25 mouse cellular contexts compared by ENCODE assay signal in genomic region chr9:61561551-61561950, GRCm38 (mm10).
DNase-seq lines count a peak whose midpoint lies in the region; ATAC-seq and TF ChIP-seq lines count a peak whose summit lies in the region.
"Had no signal": no experiment of that assay in that cellular context is flagged by ENCODE, and none has a peak within 500 bp of the region (broad histone marks: within the 10 kb centered on the region; RNA-seq: fewer than 3 reads in every experiment).

No protein-coding gene starts in this region.

- no peaks in the 10 kb centered on the region for H3K36me3 ChIP-seq in forebrain, embryonic 15.5 days
- H3K36me3 ChIP-seq in forebrain, postnatal 0 days (ENCODE audit: insufficient read depth), result no peaks in the 10 kb centered on the region
- no peaks in the 10 kb centered on the region for H3K36me3 ChIP-seq in midbrain, embryonic 14.5 days (ENCODE audit: control insufficient read depth, insufficient read depth, low read length)
- no peaks in the 10 kb centered on the region for H3K36me3 ChIP-seq in midbrain, embryonic 10.5 days
- H3K36me3 ChIP-seq in hindbrain, postnatal 0 days (ENCODE audit: insufficient read depth, low read length), result no peaks in the 10 kb centered on the region
- H3K36me3 ChIP-seq in thymus, adult 2 months (ENCODE audit: control insufficient read depth, insufficient read depth, low read length), result no peaks in the 10 kb centered on the region
- H3K36me3 ChIP-seq: embryonic facial prominence, embryonic 13.5 days; heart, embryonic 10.5 days; heart, embryonic 15.5 days; liver, embryonic 12.5 days had no signal

- DNase-seq in forebrain, postnatal 0 days, result no peak
- peak; percentile 54 for DNase-seq in midbrain, embryonic 14.5 days
- no peak for DNase-seq in midbrain, embryonic 10.5 days (ENCODE audit: low spot score)
- peak; percentile 36 for DNase-seq in hindbrain, postnatal 0 days (ENCODE audit: low spot score)
- DNase-seq in thymus, adult 2 months, result no peak
- DNase-seq in c-Kit-positive CD71-positive TER-119-positive erythroid progenitor cells, embryonic 14.5 days (ENCODE audit: low spot score), result no peak
- DNase-seq: adrenal gland, postnatal 14 days; cerebellum, adult 18-20 months; cerebellum, postnatal 10 days; gastrocnemius, postnatal 25 days; kidney, adult 9 months; kidney, postnatal 10 days; layer of hippocampus, postnatal 36 days; left cerebral cortex, postnatal 4 days; liver, postnatal 0 days; lung, postnatal 36 days; right cerebral cortex, postnatal 4 days; thymus, postnatal 4 days had no signal

- no peaks in the 10 kb centered on the region for H3K9me3 ChIP-seq in forebrain, embryonic 15.5 days
- no peaks in the 10 kb centered on the region for H3K9me3 ChIP-seq in forebrain, postnatal 0 days (ENCODE audit: low read length)
- no peaks in the 10 kb centered on the region for H3K9me3 ChIP-seq in midbrain, embryonic 14.5 days (ENCODE audit: control insufficient read depth, low read length)
- no peaks in the 10 kb centered on the region for H3K9me3 ChIP-seq in midbrain, embryonic 10.5 days (replicated peaks)
- no peaks in the 10 kb centered on the region for H3K9me3 ChIP-seq in hindbrain, postnatal 0 days (ENCODE audit: low read length)
- H3K9me3 ChIP-seq: embryonic facial prominence, embryonic 13.5 days; heart, embryonic 10.5 days; heart, embryonic 15.5 days; liver, embryonic 12.5 days had no signal

- WGBS in forebrain, embryonic 15.5 days, result 7% methylated on average over 8 of the region's 8 CpGs
- WGBS in forebrain, postnatal 0 days, result 17% methylated on average over 8 of the region's 8 CpGs
- WGBS in midbrain, embryonic 14.5 days, result 24% methylated on average over 8 of the region's 8 CpGs
- WGBS in midbrain, embryonic 10.5 days, result 66% methylated on average over 8 of the region's 8 CpGs
- WGBS in hindbrain, postnatal 0 days, result 26% methylated on average over 8 of the region's 8 CpGs
- 94% methylated on average over 8 of the region's 8 CpGs for WGBS in thymus, adult 2 months

- H3K9ac ChIP-seq in forebrain, embryonic 15.5 days (replicated peaks), result no peak overlapping the region
- no peak overlapping the region for H3K9ac ChIP-seq in forebrain, postnatal 0 days
- H3K9ac ChIP-seq in midbrain, embryonic 14.5 days (replicated peaks; ENCODE audit: low read length), result no peak overlapping the region
- H3K9ac ChIP-seq in hindbrain, postnatal 0 days (replicated peaks; ENCODE audit: low read length), result no peak overlapping the region
- H3K9ac ChIP-seq: embryonic facial prominence, embryonic 13.5 days; heart, embryonic 15.5 days; liver, embryonic 12.5 days; liver, postnatal 0 days had no signal

- no peaks in the 10 kb centered on the region for H3K27me3 ChIP-seq in forebrain, embryonic 15.5 days
- no peaks in the 10 kb centered on the region for H3K27me3 ChIP-seq in forebrain, postnatal 0 days (ENCODE audit: insufficient read depth, low read length)
- H3K27me3 ChIP-seq in midbrain, embryonic 14.5 days (ENCODE audit: control insufficient read depth, insufficient read depth, low read length), result no peaks in the 10 kb centered on the region
- peaks cover 7% of the 10 kb centered on the region; the same call in 1 of the 2 replicates for H3K27me3 ChIP-seq in midbrain, embryonic 10.5 days (ENCODE audit: low read depth, poor library complexity, severe bottlenecking)
- no peaks in the 10 kb centered on the region; the same call in 1 of the 2 replicates for H3K27me3 ChIP-seq in hindbrain, postnatal 0 days (ENCODE audit: insufficient read depth, low read length)
- H3K27me3 ChIP-seq in thymus, adult 2 months (ENCODE audit: control insufficient read depth, insufficient read depth, low read length), result no peaks in the 10 kb centered on the region

- H3K27ac ChIP-seq in forebrain, embryonic 15.5 days (replicated peaks), result peak overlapping the region; percentile 27; the same call in 1 of the 2 replicates
- H3K27ac ChIP-seq in forebrain, postnatal 0 days (ENCODE audit: low read depth, low read length), result no peak overlapping the region
- 0 out of 2 replicates have a peak overlapping the region, but pooled peaks have one; percentile 26 for H3K27ac ChIP-seq in midbrain, embryonic 14.5 days (replicated peaks; ENCODE audit: low read depth, low read length)
- no peak overlapping the region for H3K27ac ChIP-seq in midbrain, embryonic 10.5 days (replicated peaks)
- no peak overlapping the region for H3K27ac ChIP-seq in hindbrain, postnatal 0 days
- no peak overlapping the region for H3K27ac ChIP-seq in thymus, adult 2 months (ENCODE audit: control insufficient read depth, insufficient read depth, low read length)
- H3K27ac ChIP-seq: embryonic facial prominence, embryonic 13.5 days; heart, embryonic 10.5 days; heart, embryonic 15.5 days; liver, embryonic 12.5 days had no signal

- no peak for TF ChIP-seq POLR2A in thymus, adult 2 months (IDR thresholded peaks at IDR 0.05; ENCODE audit: control insufficient read depth, extremely low read depth, insufficient read depth, low read length, poor library complexity)

- no peak for ATAC-seq in forebrain, embryonic 15.5 days (replicated peaks)
- no peak for ATAC-seq in forebrain, postnatal 0 days
- no peak for ATAC-seq in midbrain, embryonic 14.5 days (ENCODE audit: low FRiP score, low TSS enrichment)
- no peak for ATAC-seq in hindbrain, postnatal 0 days
- ATAC-seq: CD4-positive, CD25-positive, alpha-beta regulatory T cell, adult 4 months; intestine, postnatal 0 days; liver, embryonic 12.5 days; liver, postnatal 0 days had no signal

- no peak overlapping the region for H3K4me3 ChIP-seq in forebrain, embryonic 15.5 days
- no peak overlapping the region for H3K4me3 ChIP-seq in forebrain, postnatal 0 days (ENCODE audit: low read depth, low read length)
- H3K4me3 ChIP-seq in midbrain, embryonic 14.5 days (replicated peaks; ENCODE audit: low read depth, low read length), result no peak overlapping the region
- no peak overlapping the region for H3K4me3 ChIP-seq in midbrain, embryonic 10.5 days
- no peak overlapping the region for H3K4me3 ChIP-seq in hindbrain, postnatal 0 days (ENCODE audit: low read length)
- H3K4me3 ChIP-seq in thymus, adult 2 months (ENCODE audit: control insufficient read depth, insufficient read depth, low read length), result no peak overlapping the region
- H3K4me3 ChIP-seq: embryonic facial prominence, embryonic 13.5 days; heart, embryonic 10.5 days; heart, embryonic 15.5 days; liver, embryonic 12.5 days had no signal

- peaks cover 18% of the 10 kb centered on the region for H3K4me1 ChIP-seq in forebrain, embryonic 15.5 days
- H3K4me1 ChIP-seq in forebrain, postnatal 0 days (ENCODE audit: insufficient read depth), result 0 out of 2 replicates have a peak, but pooled peaks cover 8% of the 10 kb centered on the region
- peaks cover 17% of the 10 kb centered on the region for H3K4me1 ChIP-seq in midbrain, embryonic 14.5 days (ENCODE audit: control insufficient read depth, insufficient read depth, low read length)
- H3K4me1 ChIP-seq in midbrain, embryonic 10.5 days, result peaks cover 32% of the 10 kb centered on the region
- H3K4me1 ChIP-seq in hindbrain, postnatal 0 days (ENCODE audit: insufficient read depth, low read length), result peaks cover 7% of the 10 kb centered on the region
- no peaks in the 10 kb centered on the region for H3K4me1 ChIP-seq in thymus, adult 2 months (replicated peaks; ENCODE audit: control insufficient read depth, insufficient read depth, low read length)
- H3K4me1 ChIP-seq: embryonic facial prominence, embryonic 13.5 days; heart, embryonic 15.5 days; liver, embryonic 12.5 days had no signal

- no peak overlapping the region for H3K4me2 ChIP-seq in forebrain, embryonic 15.5 days (replicated peaks)
- no peak overlapping the region for H3K4me2 ChIP-seq in forebrain, postnatal 0 days (ENCODE audit: low read depth)
- no peak overlapping the region for H3K4me2 ChIP-seq in midbrain, embryonic 14.5 days (ENCODE audit: low read length)
- no peak overlapping the region for H3K4me2 ChIP-seq in hindbrain, postnatal 0 days (ENCODE audit: low read depth, low read length)
- H3K4me2 ChIP-seq: embryonic facial prominence, embryonic 13.5 days; heart, embryonic 15.5 days; liver, embryonic 12.5 days had no signal

- no peak for TF ChIP-seq CTCF in forebrain, postnatal 0 days (IDR thresholded peaks at IDR 0.05; ENCODE audit: low read depth)
- no peak for TF ChIP-seq CTCF in hindbrain, postnatal 0 days (IDR thresholded peaks at IDR 0.05; ENCODE audit: low read depth)
- no peak for TF ChIP-seq CTCF in thymus, adult 2 months (IDR thresholded peaks at IDR 0.05; ENCODE audit: borderline replicate concordance, control insufficient read depth, extremely low read depth, insufficient read depth, low read length, poor library complexity)

Comparison
In these comparisons a context has a peak if more than half of its experiments do, and no peak if none do; other contexts are left out.
1. H3K27ac ChIP-seq: peak in forebrain, embryonic 15.5 days (single experiment) and midbrain, embryonic 14.5 days (single experiment); none in forebrain, postnatal 0 days (single experiment), midbrain, embryonic 10.5 days (single experiment), hindbrain, postnatal 0 days (single experiment) and thymus, adult 2 months (single experiment).
2. DNase-seq: peak in midbrain, embryonic 14.5 days (single experiment) and hindbrain, postnatal 0 days (single experiment); none in forebrain, postnatal 0 days (single experiment), midbrain, embryonic 10.5 days (single experiment), thymus, adult 2 months (single experiment) and c-Kit-positive CD71-positive TER-119-positive erythroid progenitor cells, embryonic 14.5 days (single experiment).